Mouse (Mus musculus): ENCODE data around the gene 4932438A13Rik. TPM values are rescaled to one million over a fixed set of nuclear protein-coding genes. Genes with fewer than 3 reads are reported as not detected.

The 4932438A13Rik gene
- polyA plus RNA-seq, 1 experiment, result 32.8 TPM

DNA sequence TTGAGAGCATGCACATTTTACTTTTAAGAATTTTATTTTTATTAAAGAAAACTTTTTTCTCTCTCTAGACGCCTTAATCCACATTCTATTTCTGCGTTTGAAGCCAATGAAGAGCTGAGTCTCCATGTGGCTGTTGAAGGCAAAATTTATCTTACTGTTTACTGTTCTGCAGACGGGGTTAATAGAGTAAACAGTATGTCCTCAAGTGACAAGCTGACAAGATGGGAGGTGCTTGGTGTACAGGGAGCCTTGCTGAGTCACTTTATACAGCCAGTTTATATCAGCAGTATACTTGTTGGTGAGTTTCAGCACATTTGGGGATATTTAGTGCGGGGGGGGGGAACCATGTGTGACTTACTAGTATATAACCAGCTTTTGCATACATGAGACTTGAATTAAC, 222.0 kb downstream of the 4932438A13Rik start:
- no peak for TF ChIP-seq CTCF (IDR thresholded peaks at IDR 0.05; ENCODE audit: low read depth, low read length)
- no peak for TF ChIP-seq POLR2A (IDR thresholded peaks at IDR 0.05; ENCODE audit: borderline replicate concordance, low read depth, low read length)
- no peak overlapping the region for H3K4me3 ChIP-seq (ENCODE audit: insufficient read depth, low read length)
- H3K4me1 ChIP-seq (ENCODE audit: control insufficient read depth, insufficient read depth, low read length), result no peaks in the 10 kb centered on the region
- no peak overlapping the region for H3K27ac ChIP-seq (ENCODE audit: insufficient read depth, low read depth, low read length)

DNA sequence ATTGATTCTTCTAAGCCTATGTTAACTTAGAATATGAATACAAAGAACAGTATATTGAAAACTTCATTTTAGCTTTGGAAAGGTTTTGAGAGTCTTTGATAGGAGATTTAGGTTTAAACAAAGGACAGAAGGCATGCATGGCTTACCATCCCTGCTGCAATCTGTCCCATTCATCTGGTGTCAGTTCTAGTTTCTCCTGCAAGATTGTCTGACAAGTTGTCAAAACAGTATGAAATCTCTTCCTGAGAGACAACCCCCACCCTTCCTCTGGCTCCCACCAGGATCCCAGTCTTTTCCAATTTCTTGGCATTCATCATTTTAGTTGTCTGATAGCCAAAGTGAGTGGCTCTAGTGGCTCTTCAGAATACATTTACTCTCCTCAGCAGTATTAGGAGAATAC, 227.8 kb downstream of the 4932438A13Rik start:
- TF ChIP-seq POLR2A (IDR thresholded peaks at IDR 0.05; ENCODE audit: borderline replicate concordance, low read depth, low read length) (no peak), CTCF (IDR thresholded peaks at IDR 0.05; ENCODE audit: low read depth, low read length) (no peak)
- no peaks in the 10 kb centered on the region for H3K4me1 ChIP-seq (ENCODE audit: control insufficient read depth, insufficient read depth, low read length)
- H3K27ac ChIP-seq (ENCODE audit: insufficient read depth, low read depth, low read length), result no peak overlapping the region

More for the DNA sequence above, 227.8 kb downstream of the 4932438A13Rik start:
- H3K4me3 ChIP-seq (ENCODE audit: insufficient read depth, low read length), result no peak overlapping the region

Other genes starting within 250 kb of the 4932438A13Rik start
- gene Bbs7, start 249.6 kb upstream of the 4932438A13Rik start, polyA plus RNA-seq (2012; ENCODE audit: insufficient read depth, insufficient read length, missing spikeins), result 7.2 and 10.3 TPM in 2 replicates
- not detected in 2 replicates for gene Trpc3, start 172.9 kb upstream of the 4932438A13Rik start, polyA plus RNA-seq (2012; ENCODE audit: insufficient read depth, insufficient read length, missing spikeins)
- gene Adad1, start 200.4 kb downstream of the 4932438A13Rik start, polyA plus RNA-seq (2012; ENCODE audit: insufficient read depth, insufficient read length, missing spikeins), result not detected in 2 replicates